Mouse (Mus musculus) frontal cortex, postnatal 36 days (tissue): ENCODE measurements around the gene Cd5.

Source experiments
- DNase-seq, 2 experiments: peaks; one replicate each; pipeline ENCODE4 v3.0.0; 2022; ENCODE audit warnings: low spot score in 2 of 2

The Cd5 gene

GRCm38 (mm10) chr19:10738811-10739210 lies at the start of gene Cd5:
Gene Cd5 (minus strand): TSS chr19:10739002.
- no peak for DNase-seq

GRCm38 (mm10) chr19:10788242-10788641 lies 49.4 kb upstream of the Cd5 start:
- DNase-seq = no peak

- DNase-seq = no peak
Measured at GRCm38 (mm10) chr19:10787406-10787805, 48.6 kb upstream of the Cd5 start.

DNA sequence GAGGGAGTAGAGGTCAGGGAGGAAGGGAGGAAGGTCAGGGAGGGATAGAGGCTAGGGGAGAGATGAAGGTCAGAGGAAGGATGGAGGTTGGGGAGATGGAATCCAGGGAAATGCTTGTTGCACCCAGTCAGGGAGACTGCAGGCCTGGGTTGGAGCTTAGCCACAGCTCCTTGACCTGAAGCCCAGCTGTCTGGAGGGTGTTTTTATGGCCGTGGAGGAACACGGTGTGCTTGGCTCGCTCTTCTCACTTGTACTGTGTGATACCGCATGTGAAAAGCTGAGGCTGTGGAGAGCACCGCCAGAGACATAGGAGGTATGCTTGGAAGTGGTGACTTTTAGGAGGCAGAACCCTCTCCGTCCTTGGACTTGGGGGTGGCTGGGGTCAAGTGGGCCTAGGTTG lies 48.0 kb upstream of the Cd5 start:
- DNase-seq = no peak

- peak in 1 of 2 experiments; percentile 68 for DNase-seq
Measured at GRCm38 (mm10) chr19:10784796-10785459, 46.1 kb upstream of the Cd5 start.

DNA sequence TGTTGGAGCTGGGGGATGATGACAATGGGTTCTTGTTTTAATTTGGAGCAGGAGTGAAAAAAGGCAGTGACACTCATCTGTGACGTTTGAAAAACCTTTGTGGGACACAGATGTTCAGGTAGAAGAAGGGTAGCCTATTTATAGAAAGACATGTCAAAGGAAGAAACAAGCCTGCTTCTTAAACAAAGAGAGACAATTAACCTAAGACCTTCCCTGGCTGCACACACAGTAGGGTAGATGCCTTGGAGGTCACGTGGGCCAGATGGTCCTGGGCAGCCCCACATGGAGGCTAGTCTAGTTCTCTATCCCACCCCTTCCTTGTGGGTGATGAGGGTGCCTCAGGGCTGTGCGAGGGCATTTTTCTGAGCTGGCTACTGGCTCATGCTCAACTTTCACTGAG lies 45.3 kb upstream of the Cd5 start:
- no peak for DNase-seq

- no peak for DNase-seq
Measured at GRCm38 (mm10) chr19:10783168-10783567, 44.4 kb upstream of the Cd5 start.

GRCm38 (mm10) chr19:10781641-10782040 lies 42.8 kb upstream of the Cd5 start:
- peak; percentile 54 to 75 for DNase-seq

DNA sequence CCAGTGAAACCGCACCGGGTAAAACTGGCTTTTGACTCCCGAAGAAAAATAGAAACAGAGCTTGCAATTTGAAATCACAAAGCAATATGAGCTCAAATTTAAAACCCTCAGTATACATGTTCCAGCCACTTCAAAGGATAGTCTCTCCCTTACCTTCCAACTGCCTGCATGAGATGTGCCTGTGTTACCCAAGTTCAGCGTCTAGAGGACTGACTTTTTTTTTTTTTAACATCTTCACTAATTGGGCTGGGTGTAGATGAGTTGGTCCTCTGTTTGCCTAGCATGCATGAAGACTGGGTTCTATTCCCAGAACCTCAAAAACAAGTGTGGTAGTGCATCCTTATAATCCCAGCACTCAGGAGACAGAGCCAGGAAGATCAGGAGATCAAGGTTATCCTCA lies 38.1 kb upstream of the Cd5 start:
- no peak for DNase-seq

GRCm38 (mm10) chr19:10774141-10774540 lies 35.3 kb upstream of the Cd5 start:
- DNase-seq = no peak

DNA sequence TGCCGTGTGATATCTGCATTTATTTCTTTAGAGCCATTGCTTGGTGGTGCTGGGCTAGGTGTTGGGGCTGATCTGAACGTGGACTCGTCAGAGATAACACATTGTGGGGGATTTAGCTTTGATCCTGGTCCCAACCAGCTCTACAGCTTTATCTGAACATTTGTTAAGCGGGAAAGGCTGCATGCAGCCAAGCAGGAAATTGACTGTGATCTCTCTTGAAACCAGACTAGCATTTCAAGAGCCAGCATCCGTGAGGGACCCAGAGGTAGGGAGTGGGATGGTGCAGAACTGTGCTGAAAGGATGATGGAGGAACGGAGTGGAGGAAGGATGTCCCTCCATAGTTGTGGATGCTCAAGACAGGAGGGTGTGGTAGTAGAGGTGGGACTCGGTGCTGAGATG lies 34.6 kb upstream of the Cd5 start:
- DNase-seq = no peak

GRCm38 (mm10) chr19:10772866-10773265 lies 34.1 kb upstream of the Cd5 start:
- DNase-seq = no peak

- DNase-seq = no peak
Measured at GRCm38 (mm10) chr19:10771995-10772394, 33.2 kb upstream of the Cd5 start.

DNA sequence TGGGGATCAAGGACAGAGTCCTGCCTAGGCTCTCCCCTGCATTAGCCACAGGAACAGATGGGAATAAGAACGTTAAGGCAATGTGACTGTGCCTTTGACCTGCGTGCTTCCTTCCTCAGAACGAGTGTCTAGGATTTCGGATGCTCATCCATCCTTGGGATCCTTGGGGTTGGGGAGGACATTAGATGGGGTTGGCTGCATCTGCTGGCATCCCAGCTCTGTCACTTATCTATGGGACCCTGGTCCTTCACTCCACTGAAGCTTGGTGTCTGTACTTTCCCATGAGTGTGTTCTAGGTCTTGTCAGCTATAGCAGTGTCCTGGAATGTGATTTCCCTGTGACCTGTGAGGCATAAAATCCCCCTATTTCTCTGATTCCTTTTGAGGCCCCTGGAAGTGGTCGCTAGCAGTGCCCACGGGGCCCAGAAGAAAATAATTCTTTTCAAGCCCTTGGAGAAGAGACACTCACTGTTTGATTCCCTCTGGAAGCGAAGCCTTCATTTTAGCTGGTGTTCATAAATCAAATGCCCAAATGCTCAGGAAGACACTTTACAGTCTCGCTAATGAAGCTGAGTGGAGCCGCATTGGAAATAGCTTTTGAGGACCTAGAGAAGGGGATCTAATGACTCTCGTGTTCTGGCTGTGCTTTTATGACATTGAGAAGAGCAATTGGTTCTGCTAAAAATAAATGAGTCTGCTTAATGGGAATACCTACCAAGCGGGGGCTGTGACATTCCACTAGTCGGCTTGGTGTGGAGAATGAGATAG lies 30.8 kb upstream of the Cd5 start:
- no peak for DNase-seq

DNA sequence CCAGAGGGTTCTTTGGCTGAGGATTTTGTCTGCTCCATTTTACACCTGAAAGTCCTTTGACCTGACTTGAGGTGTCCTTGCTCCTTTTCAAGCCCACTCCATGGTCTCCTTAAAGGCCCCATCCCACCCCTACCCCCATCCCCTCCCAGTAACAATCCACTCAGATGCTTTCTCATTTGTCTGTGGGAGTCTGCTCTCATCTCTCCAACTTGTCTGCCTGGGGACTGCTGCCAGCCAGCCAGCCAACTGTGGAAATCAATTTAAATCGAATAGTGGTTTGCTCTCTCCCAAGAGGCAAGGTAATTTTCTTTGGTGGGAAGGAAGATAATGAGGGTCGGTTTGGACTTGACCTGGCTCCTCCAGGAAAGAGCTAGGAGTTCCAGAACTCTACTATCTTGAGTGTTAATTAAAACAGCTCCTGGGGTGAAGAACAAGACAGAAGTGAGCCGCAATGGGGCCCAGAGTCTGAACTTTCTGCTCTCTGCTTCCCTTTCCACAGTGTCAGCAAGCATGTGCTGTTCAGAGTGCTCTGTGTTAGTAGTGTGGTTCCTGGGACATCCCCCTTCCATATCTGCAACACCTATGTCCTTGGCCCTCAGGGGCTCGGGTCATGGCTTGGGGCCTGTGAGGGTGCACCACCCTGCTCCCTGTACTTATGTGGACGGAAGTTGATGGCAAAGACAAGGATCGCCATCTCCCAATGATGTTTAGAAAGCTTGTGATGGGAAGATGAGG lies 30.1 kb upstream of the Cd5 start:
- no peak for DNase-seq

- DNase-seq = no peak
Measured at GRCm38 (mm10) chr19:10767631-10768030, 28.8 kb upstream of the Cd5 start.

GRCm38 (mm10) chr19:10763381-10764031 lies 24.7 kb upstream of the Cd5 start:
- peak in 1 of 2 experiments; percentile 40 for DNase-seq

- no peak for DNase-seq
Measured at GRCm38 (mm10) chr19:10762468-10762867, 23.7 kb upstream of the Cd5 start.

DNA sequence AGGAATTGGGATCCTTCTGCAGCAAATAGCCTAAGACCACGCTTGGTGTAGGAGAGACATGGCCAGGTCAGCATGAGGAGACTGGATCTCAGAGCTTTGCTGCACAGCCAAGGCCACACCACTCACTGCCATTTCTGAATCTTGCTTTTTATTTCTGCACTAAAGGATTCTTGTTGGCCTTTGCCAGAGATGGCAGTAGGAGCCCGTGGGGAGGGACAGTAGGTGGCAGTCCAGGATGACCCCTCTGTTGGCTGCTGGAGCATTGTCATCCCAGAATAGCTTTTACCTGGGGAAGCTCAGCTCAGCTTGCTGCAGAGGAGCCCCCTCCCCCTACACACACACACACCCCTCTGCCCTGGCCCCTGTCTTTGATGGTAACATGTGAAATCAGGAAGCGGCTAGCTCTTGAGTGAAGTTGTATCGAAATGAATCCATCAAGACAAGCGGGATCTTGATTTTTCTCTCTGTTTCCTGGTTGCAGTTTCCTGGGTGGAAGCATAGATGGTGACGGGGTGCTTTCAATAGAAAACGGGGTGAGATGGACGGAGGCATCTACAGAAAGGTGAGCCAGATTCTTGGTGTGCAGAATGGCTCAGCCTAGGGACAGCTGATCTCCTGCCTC lies 23.1 kb upstream of the Cd5 start:
- no peak for DNase-seq

GRCm38 (mm10) chr19:10759983-10760831 lies 21.4 kb upstream of the Cd5 start:
- DNase-seq = peak in 1 of 2 experiments; percentile 49

GRCm38 (mm10) chr19:10759525-10759924 lies 20.7 kb upstream of the Cd5 start:
- no peak for DNase-seq
